Mouse (Mus musculus) CH12.LX (cell line): ENCODE measurements around the gene Rab3a.

Experiments used
- CTCF ChIP-seq, 2 experiments: IDR thresholded peaks in 1 of 2; conservative IDR thresholded peaks in 1 of 2; 2 replicates each; pipeline ENCODE4 v1.5.1; 2011 to 2012; ENCODE audit warnings: low read depth in 2 of 2, low read length in 2 of 2, improper control_type of control experiment in 1 of 2, inconsistent platforms in 1 of 2, mild to moderate bottlenecking in 1 of 2, moderate library complexity in 1 of 2
- E2F4 ChIP-seq: IDR thresholded peaks from 2 replicates; pipeline ENCODE4 v1.6.1; 2011; ENCODE audit warnings: low read depth, low read length, improper control_type of control experiment; ENCODE audit not compliant: insufficient replicate concordance
- EP300 ChIP-seq: IDR thresholded peaks from 2 replicates; pipeline ENCODE4 v1.6.1; 2011; ENCODE audit warnings: low read length, improper control_type of control experiment
- JUN ChIP-seq: IDR thresholded peaks from 2 replicates; pipeline ENCODE4 v1.6.1; 2011; ENCODE audit warnings: low read depth, mild to moderate bottlenecking, low read length, improper control_type of control experiment, moderate library complexity; ENCODE audit not compliant: insufficient read depth
- MAFK ChIP-seq: IDR thresholded peaks from 2 replicates; pipeline ENCODE4 v1.6.1; 2011; ENCODE audit warnings: low read length, improper control_type of control experiment; ENCODE audit not compliant: insufficient replicate concordance
- MEF2A ChIP-seq: IDR thresholded peaks from 2 replicates; pipeline ENCODE4 v1.6.1; 2014; ENCODE audit warnings: low read depth, mild to moderate bottlenecking, inconsistent platforms, low read length, improper control_type of control experiment, borderline replicate concordance
- POLR2A ChIP-seq: IDR thresholded peaks from 2 replicates; pipeline ENCODE4 v1.6.1; 2011; ENCODE audit warnings: low read depth, mild to moderate bottlenecking, improper control_type of control experiment, low read length
- SIN3A ChIP-seq: IDR thresholded peaks from 2 replicates; pipeline ENCODE4 v1.6.1; 2012; ENCODE audit warnings: low read length, improper control_type of control experiment, inconsistent platforms
- TCF12 ChIP-seq: IDR thresholded peaks from 2 replicates; pipeline ENCODE4 v1.6.1; 2014; ENCODE audit warnings: low read depth, mild to moderate bottlenecking, inconsistent platforms, low read length, improper control_type of control experiment
- USF2 ChIP-seq: conservative IDR thresholded peaks from 2 replicates; pipeline ENCODE4 v1.6.1; 2011; ENCODE audit warnings: low read depth, low read length, improper control_type of control experiment
- ZNF384 ChIP-seq: IDR thresholded peaks from 2 replicates; pipeline ENCODE4 v1.6.1; 2012; ENCODE audit warnings: low read depth, low read length, improper control_type of control experiment, inconsistent platforms

DNA sequence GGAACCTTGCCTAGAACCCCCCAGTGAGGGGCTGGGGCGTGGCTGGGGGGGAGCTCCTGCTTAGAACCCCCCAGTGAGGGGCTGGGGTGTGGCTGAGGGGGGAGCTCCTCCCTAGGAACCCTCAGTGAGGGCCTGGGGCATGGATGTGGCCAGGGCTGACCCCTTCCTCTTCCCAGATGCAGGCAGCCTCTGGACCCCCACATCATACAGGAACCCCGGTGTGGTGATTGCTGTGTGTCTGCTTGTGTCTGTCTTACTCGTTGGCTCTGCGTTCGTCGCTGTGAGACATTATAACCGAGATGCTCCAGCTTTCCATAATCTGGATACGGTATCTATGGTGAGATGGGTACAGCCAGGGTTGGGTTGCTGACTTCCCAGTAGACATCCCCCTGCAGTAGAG lies 32.9 kb upstream of the Rab3a start:
- TF ChIP-seq MEF2A, result no peak
- no peak for TF ChIP-seq POLR2A
- no peak for TF ChIP-seq CTCF (conservative IDR thresholded peaks at IDR 0.05 in 1 of 2, IDR thresholded peaks at IDR 0.05 in 1 of 2; ENCODE audit: low read depth in 2 of 2, low read length in 2 of 2)
- TF ChIP-seq SIN3A, result no peak
- no peak for TF ChIP-seq EP300
- TF ChIP-seq USF2, result no peak
- no peak for TF ChIP-seq ZNF384
- TF ChIP-seq JUN, result no peak
- TF ChIP-seq TCF12, result no peak
- TF ChIP-seq E2F4, result no peak
- TF ChIP-seq MAFK, result no peak
